Mouse (Mus musculus) C2C12 (cell line): ENCODE data around the gene Lhfpl3. TPM values are rescaled to one million over a fixed set of nuclear protein-coding genes. Genes with fewer than 3 reads are reported as not detected.

ENCODE experiments used
- H3K27me3 ChIP-seq: one replicate; pipeline ENCODE4 v1.6.1; 2011; ENCODE audit not compliant: control insufficient read depth, insufficient read depth, insufficient read length
- H3K36me3 ChIP-seq: one replicate; pipeline ENCODE4 v1.6.1; 2011; ENCODE audit not compliant: control insufficient read depth, insufficient read depth
- H3K4me3 ChIP-seq: one replicate; pipeline ENCODE4 v1.5.1; 2011; ENCODE audit warnings: mild to moderate bottlenecking, control low read depth; ENCODE audit not compliant: poor library complexity, insufficient read depth, severe bottlenecking
- H3K79me2 ChIP-seq: one replicate; pipeline ENCODE4 v1.6.1; 2011; ENCODE audit not compliant: control insufficient read depth, insufficient read depth
- H3K79me3 ChIP-seq: one replicate; pipeline ENCODE4 v1.6.1; 2011; ENCODE audit warnings: low read depth, control low read depth
- H3ac ChIP-seq: one replicate; pipeline ENCODE3; 2011; ENCODE audit warnings: low read depth; ENCODE audit not compliant: control insufficient read depth, insufficient read length
- CEBPB ChIP-seq: IDR thresholded peaks from one replicate; pipeline ENCODE4 v1.6.1; 2011; ENCODE audit warnings: low read depth, mild to moderate bottlenecking, control low read depth, moderate library complexity
- CTCF ChIP-seq: IDR thresholded peaks from one replicate; pipeline ENCODE4 v1.5.1; 2011; ENCODE audit not compliant: control insufficient read depth, insufficient read depth, insufficient read length
- FOSL1 ChIP-seq: IDR thresholded peaks from one replicate; pipeline ENCODE4 v1.8.0; 2011; ENCODE audit warnings: mild to moderate bottlenecking, low read length; ENCODE audit not compliant: poor library complexity, insufficient read depth, severe bottlenecking
- MAX ChIP-seq: IDR thresholded peaks from one replicate; pipeline ENCODE4 v1.6.1; 2011; ENCODE audit warnings: mild to moderate bottlenecking, control low read depth
- MYOD1 ChIP-seq: IDR thresholded peaks from one replicate; pipeline ENCODE4 v1.6.1; 2011; ENCODE audit warnings: low read depth; ENCODE audit not compliant: control insufficient read depth, insufficient read length
- MYOG ChIP-seq: IDR thresholded peaks from one replicate; pipeline ENCODE4 v1.6.1; 2011; ENCODE audit not compliant: control insufficient read depth, insufficient read length; ENCODE audit errors: extremely low read depth
- USF1 ChIP-seq: IDR thresholded peaks from one replicate; pipeline ENCODE4 v1.6.1; 2011; ENCODE audit warnings: low read depth, mild to moderate bottlenecking, control low read depth, moderate library complexity
- polyA plus RNA-seq: library from polyadenylated mRNA; unstranded; fragments of >200 nt; fragmentation: generic; extraction: Trizol; gene quantifications from one replicate; pipeline ENCODE4 v1.2.1, GENCODE M21; 2012; ENCODE audit warnings: missing spikeins

The Lhfpl3 gene
- polyA plus RNA-seq, 1 experiment, result not detected

GRCm38 (mm10) chr5:22897228-22897627 is 151.4 kb downstream of the Lhfpl3 start:
- Histone ChIP-seq H3K27me3 (no peaks in the 10 kb centered on the region), H3ac (no peak overlapping the region), H3K36me3 (no peaks in the 10 kb centered on the region), H3K4me3 (no peak overlapping the region), H3K79me3 (no peaks in the 10 kb centered on the region), H3K79me2 (no peaks in the 10 kb centered on the region)
- TF ChIP-seq CTCF (no peak), FOSL1 (no peak), MYOD1 (no peak), MAX (no peak), MYOG (no peak), CEBPB (no peak), USF1 (no peak)

- no peaks in the 10 kb centered on the region for H3K27me3 ChIP-seq
- no peaks in the 10 kb centered on the region for H3K79me3 ChIP-seq
- TF ChIP-seq MYOG (no peak), USF1 (no peak), FOSL1 (no peak), MYOD1 (no peak), CTCF (no peak), MAX (no peak), CEBPB (no peak)
- H3K4me3 ChIP-seq, result no peak overlapping the region
- H3K79me2 ChIP-seq, result no peaks in the 10 kb centered on the region
- no peaks in the 10 kb centered on the region for H3K36me3 ChIP-seq
- H3ac ChIP-seq, result no peak overlapping the region
These were observed 151.9 kb downstream of the Lhfpl3 start for GRCm38 (mm10) chr5:22897656-22898289.

- Histone ChIP-seq H3K4me3 (no peak overlapping the region), H3ac (no peak overlapping the region), H3K36me3 (no peaks in the 10 kb centered on the region), H3K79me3 (no peaks in the 10 kb centered on the region), H3K79me2 (no peaks in the 10 kb centered on the region), H3K27me3 (no peaks in the 10 kb centered on the region)
- TF ChIP-seq CEBPB, result no peak
- no peak for TF ChIP-seq USF1
- TF ChIP-seq MYOD1, result no peak
- no peak for TF ChIP-seq MYOG
- TF ChIP-seq MAX, result no peak
- TF ChIP-seq FOSL1, result no peak
- TF ChIP-seq CTCF, result no peak
These were observed 152.7 kb downstream of the Lhfpl3 start for GRCm38 (mm10) chr5:22898593-22898992.

- Histone ChIP-seq H3K4me3 (no peak overlapping the region), H3K79me2 (no peaks in the 10 kb centered on the region), H3ac (no peak overlapping the region), H3K27me3 (no peaks in the 10 kb centered on the region), H3K36me3 (no peaks in the 10 kb centered on the region), H3K79me3 (no peaks in the 10 kb centered on the region)
- TF ChIP-seq CEBPB (no peak), FOSL1 (no peak)
These were observed 154.1 kb downstream of the Lhfpl3 start for GRCm38 (mm10) chr5:22899913-22900312.

- Histone ChIP-seq H3ac (no peak overlapping the region), H3K79me3 (no peaks in the 10 kb centered on the region), H3K79me2 (no peaks in the 10 kb centered on the region), H3K36me3 (no peaks in the 10 kb centered on the region), H3K4me3 (no peak overlapping the region), H3K27me3 (no peaks in the 10 kb centered on the region)
- no peak for TF ChIP-seq USF1
- TF ChIP-seq CEBPB, result no peak
- no peak for TF ChIP-seq MAX
- TF ChIP-seq CTCF, result no peak
- TF ChIP-seq FOSL1, result no peak
- TF ChIP-seq MYOG, result no peak
- no peak for TF ChIP-seq MYOD1
These were observed 171.3 kb downstream of the Lhfpl3 start for GRCm38 (mm10) chr5:22917197-22917596.

GRCm38 (mm10) chr5:22926171-22926570 is 180.3 kb downstream of the Lhfpl3 start:
- no peak overlapping the region for H3K4me3 ChIP-seq
- H3K79me2 ChIP-seq, result no peaks in the 10 kb centered on the region
- no peaks in the 10 kb centered on the region for H3K27me3 ChIP-seq
- TF ChIP-seq CTCF (no peak), FOSL1 (no peak), CEBPB (no peak), MAX (no peak), MYOD1 (no peak), USF1 (no peak), MYOG (no peak)
- no peaks in the 10 kb centered on the region for H3K79me3 ChIP-seq
- no peak overlapping the region for H3ac ChIP-seq
- H3K36me3 ChIP-seq, result no peaks in the 10 kb centered on the region
